ENCODE assay signal across 9 mouse cellular contexts in genomic region chr3:51908437-51908990, GRCm38 (mm10).
A peak's percentile ranks its signal among the peaks of the same experiment; 100 is the strongest.
DNase-seq lines count a peak whose midpoint lies in the region; ATAC-seq lines count a peak whose summit lies in the region.
"Had no signal": no experiment of that assay in that cellular context is flagged by ENCODE, and none has a peak within 500 bp of the region (broad histone marks: within the 10 kb centered on the region; RNA-seq: fewer than 3 reads in every experiment).

No protein-coding gene starts in this region.

- H3K4me1 ChIP-seq in forebrain, embryonic 10.5 days, result peaks cover 71% of the 10 kb centered on the region
- peaks cover 10% of the 10 kb centered on the region for H3K4me1 ChIP-seq in forebrain, embryonic 14.5 days (ENCODE audit: control insufficient read depth, insufficient read depth, low read length)
- H3K4me1 ChIP-seq in midbrain, embryonic 11.5 days (ENCODE audit: control insufficient read depth, insufficient read depth, low read length), result peaks cover 22% of the 10 kb centered on the region
- peaks cover 22% of the 10 kb centered on the region for H3K4me1 ChIP-seq in midbrain, embryonic 16.5 days (ENCODE audit: control insufficient read depth, insufficient read depth, low read length)
- peaks cover 32% of the 10 kb centered on the region for H3K4me1 ChIP-seq in limb, embryonic 13.5 days
- peaks cover 33% of the 10 kb centered on the region for H3K4me1 ChIP-seq in forebrain, embryonic 13.5 days

- no peak overlapping the region for H3K4me2 ChIP-seq in forebrain, embryonic 14.5 days (ENCODE audit: low read length)
- H3K4me2 ChIP-seq in midbrain, embryonic 11.5 days, result peak overlapping the region; percentile 15; the same call in 1 of the 2 replicates
- H3K4me2 ChIP-seq in midbrain, embryonic 16.5 days (ENCODE audit: low read length), result no peak overlapping the region
- H3K4me2 ChIP-seq in limb, embryonic 13.5 days (replicated peaks), result peak overlapping the region; percentile 44
- H3K4me2 ChIP-seq in forebrain, embryonic 13.5 days, result no peak overlapping the region
- H3K4me2 ChIP-seq: liver, embryonic 12.5 days had no signal

- ATAC-seq in forebrain, embryonic 14.5 days, result no peak
- ATAC-seq in midbrain, embryonic 11.5 days (ENCODE audit: low FRiP score), result peak; percentile 78
- ATAC-seq in midbrain, embryonic 16.5 days, result no peak
- peak; percentile 78 for ATAC-seq in limb, embryonic 13.5 days (ENCODE audit: low FRiP score, low read depth)
- ATAC-seq in forebrain, embryonic 13.5 days, result no peak
- ATAC-seq: liver, embryonic 12.5 days had no signal

- H3K27ac ChIP-seq in forebrain, embryonic 10.5 days, result peak overlapping the region; percentile 75
- H3K27ac ChIP-seq in forebrain, embryonic 14.5 days (ENCODE audit: low read depth, low read length), result no peak overlapping the region
- peak overlapping the region; percentile 20 for H3K27ac ChIP-seq in midbrain, embryonic 11.5 days (ENCODE audit: low read depth, low read length)
- no peak overlapping the region for H3K27ac ChIP-seq in midbrain, embryonic 16.5 days (ENCODE audit: low read length)
- H3K27ac ChIP-seq in limb, embryonic 13.5 days, result no peak overlapping the region
- H3K27ac ChIP-seq in forebrain, embryonic 13.5 days, result no peak overlapping the region
- H3K27ac ChIP-seq: liver, embryonic 12.5 days had no signal

- DNase-seq in forebrain, embryonic 10.5 days (ENCODE audit: extremely low spot score, low spot score), result peak; percentile 83
- no peak for DNase-seq in forebrain, embryonic 14.5 days (ENCODE audit: low spot score)
- peak; percentile 95 for DNase-seq in midbrain, embryonic 11.5 days (ENCODE audit: low spot score, missing footprints)
- no peak for DNase-seq in T-cell, adult 2 months (ENCODE audit: low spot score)
- no peak for DNase-seq in urinary bladder, postnatal 4 days (ENCODE audit: low spot score in 2 of 2)

- no peaks in the 10 kb centered on the region; the same call in 1 of the 2 replicates for H3K27me3 ChIP-seq in forebrain, embryonic 10.5 days (ENCODE audit: poor library complexity, severe bottlenecking)
- H3K27me3 ChIP-seq in forebrain, embryonic 14.5 days (replicated peaks; ENCODE audit: control insufficient read depth, insufficient read depth, low read length), result no peaks in the 10 kb centered on the region
- H3K27me3 ChIP-seq in midbrain, embryonic 11.5 days (ENCODE audit: control insufficient read depth, insufficient read depth, low read length), result no peaks in the 10 kb centered on the region
- H3K27me3 ChIP-seq in midbrain, embryonic 16.5 days (ENCODE audit: control insufficient read depth, insufficient read depth, low read depth, low read length), result no peaks in the 10 kb centered on the region
- H3K27me3 ChIP-seq in limb, embryonic 13.5 days, result no peaks in the 10 kb centered on the region
- H3K27me3 ChIP-seq in forebrain, embryonic 13.5 days, result no peaks in the 10 kb centered on the region
- H3K27me3 ChIP-seq: liver, embryonic 12.5 days had no signal

- H3K9ac ChIP-seq in forebrain, embryonic 14.5 days (ENCODE audit: low read length), result no peak overlapping the region
- H3K9ac ChIP-seq in midbrain, embryonic 11.5 days (ENCODE audit: low read length), result no peak overlapping the region
- H3K9ac ChIP-seq in midbrain, embryonic 16.5 days (ENCODE audit: low read depth, low read length), result no peak overlapping the region
- H3K9ac ChIP-seq in limb, embryonic 13.5 days, result no peak overlapping the region
- H3K9ac ChIP-seq in forebrain, embryonic 13.5 days, result no peak overlapping the region
- H3K9ac ChIP-seq: liver, embryonic 12.5 days had no signal

- 8% methylated on average over 14 of the region's 14 CpGs for WGBS in forebrain, embryonic 10.5 days
- WGBS in forebrain, embryonic 14.5 days, result 11% methylated on average over 14 of the region's 14 CpGs
- 2% methylated on average over 14 of the region's 14 CpGs for WGBS in midbrain, embryonic 11.5 days
- 11% methylated on average over 14 of the region's 14 CpGs for WGBS in midbrain, embryonic 16.5 days
- WGBS in limb, embryonic 13.5 days, result 22% methylated on average over 14 of the region's 14 CpGs
- WGBS in forebrain, embryonic 13.5 days, result 9% methylated on average over 14 of the region's 14 CpGs

- H3K9me3 ChIP-seq in forebrain, embryonic 10.5 days, result no peaks in the 10 kb centered on the region
- no peaks in the 10 kb centered on the region for H3K9me3 ChIP-seq in forebrain, embryonic 14.5 days (replicated peaks; ENCODE audit: control insufficient read depth, low read length)
- H3K9me3 ChIP-seq in midbrain, embryonic 11.5 days (ENCODE audit: control insufficient read depth, low read length), result no peaks in the 10 kb centered on the region
- no peaks in the 10 kb centered on the region for H3K9me3 ChIP-seq in midbrain, embryonic 16.5 days (replicated peaks; ENCODE audit: control insufficient read depth, low read length, poor library complexity, severe bottlenecking)
- H3K9me3 ChIP-seq in limb, embryonic 13.5 days, result no peaks in the 10 kb centered on the region
- H3K9me3 ChIP-seq in forebrain, embryonic 13.5 days (replicated peaks), result no peaks in the 10 kb centered on the region
- H3K9me3 ChIP-seq: liver, embryonic 12.5 days had no signal

- H3K4me3 ChIP-seq in forebrain, embryonic 10.5 days, result peak overlapping the region; percentile 28; the same call in 1 of the 2 replicates
- no peak overlapping the region for H3K4me3 ChIP-seq in forebrain, embryonic 14.5 days (ENCODE audit: low read depth, low read length)
- no peak overlapping the region for H3K4me3 ChIP-seq in midbrain, embryonic 11.5 days (ENCODE audit: low read depth, low read length)
- no peak overlapping the region for H3K4me3 ChIP-seq in midbrain, embryonic 16.5 days (ENCODE audit: low read depth, low read length)
- H3K4me3 ChIP-seq in limb, embryonic 13.5 days, result no peak overlapping the region
- no peak overlapping the region for H3K4me3 ChIP-seq in forebrain, embryonic 13.5 days
- H3K4me3 ChIP-seq: liver, embryonic 12.5 days had no signal

- no peaks in the 10 kb centered on the region for H3K36me3 ChIP-seq in forebrain, embryonic 10.5 days (replicated peaks)
- no peaks in the 10 kb centered on the region for H3K36me3 ChIP-seq in forebrain, embryonic 14.5 days (ENCODE audit: control insufficient read depth, insufficient read depth, low read length)
- H3K36me3 ChIP-seq in midbrain, embryonic 11.5 days (ENCODE audit: control insufficient read depth, insufficient read depth, low read length), result no peaks in the 10 kb centered on the region
- no peaks in the 10 kb centered on the region for H3K36me3 ChIP-seq in midbrain, embryonic 16.5 days (ENCODE audit: control insufficient read depth, insufficient read depth, low read length)
- H3K36me3 ChIP-seq in limb, embryonic 13.5 days, result no peaks in the 10 kb centered on the region
- no peaks in the 10 kb centered on the region for H3K36me3 ChIP-seq in forebrain, embryonic 13.5 days (ENCODE audit: poor library complexity, severe bottlenecking)
- H3K36me3 ChIP-seq: liver, embryonic 12.5 days had no signal

Comparison
In these comparisons a context has a peak if more than half of its experiments do, and no peak if none do; other contexts are left out.
1. DNase-seq: peak in forebrain, embryonic 10.5 days (single experiment) and midbrain, embryonic 11.5 days (single experiment); none in forebrain, embryonic 14.5 days (single experiment), T-cell, adult 2 months (single experiment) and urinary bladder, postnatal 4 days (0 of 2).
2. H3K27ac ChIP-seq: peak in forebrain, embryonic 10.5 days (single experiment) and midbrain, embryonic 11.5 days (single experiment); none in forebrain, embryonic 14.5 days (single experiment), midbrain, embryonic 16.5 days (single experiment), limb, embryonic 13.5 days (single experiment) and forebrain, embryonic 13.5 days (single experiment).
3. ATAC-seq: peak in midbrain, embryonic 11.5 days (single experiment) and limb, embryonic 13.5 days (single experiment); none in forebrain, embryonic 14.5 days (single experiment), midbrain, embryonic 16.5 days (single experiment) and forebrain, embryonic 13.5 days (single experiment).
4. H3K4me2 ChIP-seq: peak in midbrain, embryonic 11.5 days (single experiment) and limb, embryonic 13.5 days (single experiment); none in forebrain, embryonic 14.5 days (single experiment), midbrain, embryonic 16.5 days (single experiment) and forebrain, embryonic 13.5 days (single experiment).